Mouse (Mus musculus) cerebellum, adult 2 months (tissue): ENCODE measurements around the gene Gm10112. TPM values are rescaled to one million over a fixed set of nuclear protein-coding genes. Genes with fewer than 3 reads are reported as not detected.

ENCODE experiments used
- DNase-seq, 2 experiments: peaks; one replicate each; pipeline ENCODE4 v3.0.0; 2021
- H3K27ac ChIP-seq: fragments of 200-500 bp; 2 replicates; pipeline ENCODE4 v1.5.1; 2012; ENCODE audit warnings: low read length, control low read depth, inconsistent platforms; ENCODE audit not compliant: insufficient read depth
- H3K27me3 ChIP-seq: fragments of 200-500 bp; 2 replicates; pipeline ENCODE4 v1.6.1; 2012; ENCODE audit warnings: inconsistent platforms, mild to moderate bottlenecking, low read length, moderate library complexity; ENCODE audit not compliant: control insufficient read depth, insufficient read depth
- H3K4me1 ChIP-seq: fragments of 200-500 bp; 2 replicates; pipeline ENCODE4 v1.6.1; 2011; ENCODE audit warnings: low read length; ENCODE audit not compliant: control insufficient read depth, insufficient read depth
- H3K4me3 ChIP-seq: fragments of 200-500 bp; replicated peaks from 2 replicates; pipeline ENCODE3; 2011; ENCODE audit warnings: mild to moderate bottlenecking, low read depth, low read length, control low read depth; ENCODE audit not compliant: insufficient read depth
- CTCF ChIP-seq: fragments of 200-500 bp; IDR thresholded peaks from 2 replicates; pipeline ENCODE4 v1.5.1; 2011; ENCODE audit warnings: low read depth, mild to moderate bottlenecking, control low read depth, low read length, moderate library complexity, borderline replicate concordance; ENCODE audit not compliant: insufficient read depth
- POLR2A ChIP-seq: fragments of 200-500 bp; IDR thresholded peaks from 2 replicates; pipeline ENCODE4 v1.6.1; 2011; ENCODE audit warnings: low read length, control low read depth, borderline replicate concordance; ENCODE audit not compliant: insufficient read depth
- WGBS: fragments of 180-500 bp; shearing (Covaris S2); methylation state at CpG from one replicate; pipeline ENCODE4 v1.1.7; 2018; 5-methylcytosine and 5-hydroxymethylcytosine counted together
- polyA plus RNA-seq: library from polyadenylated mRNA; depleted of rRNA; stranded (reverse); fragments of >200 nt; gene quantifications from 2 replicates; pipeline ENCODE4 v1.2.3, GENCODE M21; 2012; rRNA removed

Gene Gm10112
- not detected in 2 replicates for polyA plus RNA-seq

DNA sequence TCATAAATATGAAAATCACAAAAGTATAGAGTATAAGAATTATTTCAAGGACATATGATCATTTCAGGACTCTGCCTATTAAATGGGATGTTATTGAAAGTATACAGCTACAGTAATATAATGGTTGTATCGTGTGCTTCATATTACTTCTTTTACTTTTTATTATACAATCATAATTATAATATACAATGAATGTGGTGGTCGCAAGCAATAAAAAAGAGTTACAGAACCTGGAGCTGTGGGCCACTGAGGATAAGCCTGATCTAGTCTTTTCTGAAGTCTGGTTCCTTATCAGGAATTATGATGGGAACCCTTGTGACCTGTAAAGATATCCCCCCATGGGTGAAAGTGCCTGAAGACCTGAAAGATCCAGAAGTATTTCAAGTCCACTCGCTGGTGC, at the start of gene Gm10112:
Gm10112 (plus strand) TSS at position 301 of the 400 bp plus-strand sequence.
- Histone ChIP-seq H3K4me3 (no peak within 1 kb of the TSS), H3K27ac (no peak within 1 kb of the TSS), H3K27me3 (no peaks in the 10 kb centered on the region), H3K4me1 (no peaks in the 10 kb centered on the region)
- no peak for TF ChIP-seq CTCF
- 94% methylated on average over 3 of the region's 3 CpGs for WGBS
- DNase-seq: no peak

DNA sequence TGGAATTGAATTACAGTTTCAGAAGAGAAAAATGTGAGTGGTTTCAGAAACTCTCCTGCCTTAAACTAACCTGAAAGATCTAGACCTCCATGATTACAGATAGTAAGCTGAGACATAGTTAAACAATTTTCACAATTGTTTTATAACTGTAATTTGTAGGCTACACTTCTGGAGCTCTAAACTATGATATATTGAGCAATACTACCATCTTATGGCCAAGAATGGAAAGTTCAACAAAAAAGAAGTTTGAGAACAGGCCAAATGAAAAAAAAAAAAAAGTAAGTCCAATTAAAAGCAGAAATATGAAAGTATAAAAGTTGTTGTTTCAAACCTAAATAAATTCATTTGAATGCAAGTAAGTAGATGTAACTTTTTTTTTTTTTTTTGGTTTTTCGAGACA, 21.4 kb downstream of the Gm10112 start:
- 50% methylated on average over 1 of the region's 1 CpGs for WGBS
- no peaks in the 10 kb centered on the region for H3K27me3 ChIP-seq
- no peak for DNase-seq

DNA sequence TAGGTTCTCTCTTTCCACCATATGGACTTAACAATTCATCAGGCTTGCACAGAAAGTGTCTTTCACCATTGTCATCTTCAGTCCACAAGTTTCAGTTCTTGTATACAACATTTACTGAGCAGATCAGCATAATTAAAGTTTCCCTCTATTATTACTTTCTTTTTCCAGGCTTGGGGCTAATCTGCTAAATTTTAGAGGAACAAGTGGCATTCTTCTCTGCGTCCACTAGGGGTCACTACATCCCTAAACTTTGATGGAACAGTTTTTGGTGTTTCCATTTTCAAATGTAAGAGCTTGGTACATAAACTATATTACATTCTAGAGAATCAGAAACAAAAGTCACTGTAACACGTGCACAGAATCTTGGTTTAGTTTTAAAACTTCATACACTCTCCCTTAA, 28.2 kb downstream of the Gm10112 start:
- Histone ChIP-seq H3K4me3 (no peak overlapping the region), H3K4me1 (no peaks in the 10 kb centered on the region), H3K27ac (no peak overlapping the region), H3K27me3 (no peaks in the 10 kb centered on the region)
- TF ChIP-seq CTCF (no peak), POLR2A (no peak)
- whole genome bisulfite sequencing: 1% methylated on average over 2 of the region's 2 CpGs
- DNase-seq: no peak

More for the DNA sequence above, 21.4 kb downstream of the Gm10112 start:
- TF ChIP-seq POLR2A: no peak
- TF ChIP-seq CTCF: no peak
- no peak overlapping the region for H3K4me3 ChIP-seq
- no peak overlapping the region for H3K27ac ChIP-seq
- H3K4me1 ChIP-seq: no peaks in the 10 kb centered on the region

DNA sequence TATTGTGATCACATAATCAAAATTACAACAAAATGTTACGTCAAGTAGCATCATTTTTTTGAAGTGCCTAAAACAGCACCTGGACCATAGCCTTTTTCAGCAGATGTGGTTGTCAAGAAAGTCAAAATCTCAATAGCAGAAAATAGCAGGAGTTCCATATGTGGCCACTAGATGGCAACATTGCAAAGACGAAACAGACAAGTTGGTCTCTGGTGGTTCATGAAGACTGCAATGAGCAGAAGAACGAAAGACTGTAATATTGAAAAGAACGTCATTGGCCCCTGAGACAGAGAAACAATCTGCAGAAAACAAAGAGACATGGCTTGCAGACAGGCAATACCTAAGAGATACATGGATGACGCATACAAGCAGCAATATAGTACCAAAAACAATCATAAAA, 42.1 kb downstream of the Gm10112 start:
- TF ChIP-seq CTCF: no peak
- no peak for TF ChIP-seq POLR2A
- no peaks in the 10 kb centered on the region for H3K27me3 ChIP-seq
- H3K4me1 ChIP-seq: no peaks in the 10 kb centered on the region
- peak; percentile 9 to 29 for DNase-seq
- no peak overlapping the region for H3K4me3 ChIP-seq
- WGBS: 6% methylated on average over 5 of the region's 5 CpGs
- no peak overlapping the region for H3K27ac ChIP-seq

Other genes starting within 250 kb of the Gm10112 start
- gene Cylc1, start 57.9 kb upstream of the Gm10112 start, polyA plus RNA-seq: not detected in 2 replicates